15 mouse cellular contexts compared by ENCODE assay signal in genomic region chr6:51894717-51895116, GRCm38 (mm10).
"Had no signal": no experiment of that assay in that cellular context is flagged by ENCODE, and none has a peak within 500 bp of the region (broad histone marks: within the 10 kb centered on the region; RNA-seq: fewer than 3 reads in every experiment).

No protein-coding gene starts in this region.

- H3K4me1 ChIP-seq: limb, embryonic 12.5 days; liver, embryonic 13.5 days; midbrain, embryonic 15.5 days; neural tube, embryonic 12.5 days had no signal

- DNase-seq: kidney, adult 2 months; kidney, postnatal 14 days; liver; liver, embryonic 13.5 days; liver, postnatal 0 days; thymus, adult 18-20 months; thymus, postnatal 14 days had no signal

- H3K9me3 ChIP-seq: limb, embryonic 12.5 days; liver, embryonic 13.5 days; megakaryocyte, embryonic 14.5 days; midbrain, embryonic 15.5 days; neural tube, embryonic 12.5 days had no signal

- H3K27ac ChIP-seq: limb, embryonic 12.5 days; liver, embryonic 13.5 days; macrophage; midbrain, embryonic 15.5 days; neural tube, embryonic 12.5 days had no signal

- H3K4me3 ChIP-seq: limb, embryonic 12.5 days; liver, embryonic 13.5 days; megakaryocyte, embryonic 14.5 days; midbrain, embryonic 15.5 days; neural tube, embryonic 12.5 days had no signal

- H3K9ac ChIP-seq: limb, embryonic 12.5 days; liver, embryonic 13.5 days; liver, postnatal 0 days; midbrain, embryonic 15.5 days; neural tube, embryonic 12.5 days had no signal

- H3K4me2 ChIP-seq: limb, embryonic 12.5 days; liver, embryonic 13.5 days; midbrain, embryonic 11.5 days; midbrain, embryonic 15.5 days; neural tube, embryonic 12.5 days had no signal

- ATAC-seq: hindbrain, embryonic 16.5 days; inflammation-experienced regulatory T-cells, adult 6 months; liver, postnatal 0 days; midbrain, embryonic 15.5 days had no signal

- H3K36me3 ChIP-seq: limb, embryonic 12.5 days; liver, embryonic 13.5 days; midbrain, embryonic 15.5 days; neural tube, embryonic 12.5 days had no signal

- H3K27me3 ChIP-seq: liver, embryonic 13.5 days; megakaryocyte, embryonic 14.5 days; midbrain, embryonic 15.5 days; neural tube, embryonic 12.5 days had no signal
